Comparison of ENCODE assay signal across 12 mouse cellular contexts in genomic region chr15:21604510-21604909, GRCm38 (mm10).
"Had no signal": no experiment of that assay in that cellular context is flagged by ENCODE, and none has a peak within 500 bp of the region (broad histone marks: within the 10 kb centered on the region; RNA-seq: fewer than 3 reads in every experiment).

No protein-coding gene starts in this region.

- H3K36me3 ChIP-seq: embryonic facial prominence, embryonic 10.5 days; embryonic facial prominence, embryonic 12.5 days; embryonic facial prominence, embryonic 13.5 days; embryonic facial prominence, embryonic 15.5 days; forebrain, embryonic 10.5 days had no signal

- H3K4me3 ChIP-seq: embryonic facial prominence, embryonic 10.5 days; embryonic facial prominence, embryonic 12.5 days; embryonic facial prominence, embryonic 13.5 days; embryonic facial prominence, embryonic 15.5 days; erythroblast, embryonic 14.5 days; forebrain, embryonic 10.5 days; forebrain, embryonic 13.5 days; gastrocnemius, adult 2 months; heart, adult 2 months had no signal

- H3K9ac ChIP-seq: embryonic facial prominence, embryonic 12.5 days; embryonic facial prominence, embryonic 13.5 days; embryonic facial prominence, embryonic 15.5 days; forebrain, embryonic 13.5 days; forebrain, postnatal 0 days had no signal

- ATAC-seq: forebrain, embryonic 13.5 days; forebrain, embryonic 14.5 days; forebrain, embryonic 16.5 days; forebrain, postnatal 0 days had no signal

- H3K4me2 ChIP-seq: embryonic facial prominence, embryonic 12.5 days; embryonic facial prominence, embryonic 13.5 days; embryonic facial prominence, embryonic 15.5 days; forebrain, embryonic 13.5 days had no signal

- H3K27ac ChIP-seq: embryonic facial prominence, embryonic 10.5 days; embryonic facial prominence, embryonic 12.5 days; embryonic facial prominence, embryonic 13.5 days; embryonic facial prominence, embryonic 15.5 days; forebrain, embryonic 10.5 days; forebrain, embryonic 13.5 days; gastrocnemius, adult 2 months; heart, adult 2 months had no signal

- H3K9me3 ChIP-seq: embryonic facial prominence, embryonic 10.5 days; embryonic facial prominence, embryonic 12.5 days; embryonic facial prominence, embryonic 13.5 days; embryonic facial prominence, embryonic 15.5 days; forebrain, embryonic 10.5 days; forebrain, embryonic 13.5 days had no signal

- H3K27me3 ChIP-seq: embryonic facial prominence, embryonic 12.5 days; embryonic facial prominence, embryonic 13.5 days; embryonic facial prominence, embryonic 15.5 days; forebrain, embryonic 13.5 days had no signal

- H3K4me1 ChIP-seq: embryonic facial prominence, embryonic 10.5 days; embryonic facial prominence, embryonic 12.5 days; embryonic facial prominence, embryonic 13.5 days; embryonic facial prominence, embryonic 15.5 days; forebrain, embryonic 10.5 days; forebrain, embryonic 13.5 days had no signal
